Mouse (Mus musculus): ENCODE measurements around the gene Zfp330. TPM values are rescaled to one million over a fixed set of nuclear protein-coding genes. Genes with fewer than 3 reads are reported as not detected.

Zfp330 gene
- polyA plus RNA-seq, 1 experiment from 2014 or later: 18.6 TPM

GRCm38 (mm10) chr8:82759071-82759470 lies 14.9 kb downstream of the Zfp330 start:
- TF ChIP-seq CTCF (IDR thresholded peaks at IDR 0.05; ENCODE audit: low read depth) (no peak), EP300 (IDR thresholded peaks at IDR 0.05; ENCODE audit: low read depth) (no peak)
- Histone ChIP-seq H3K9me3 (ENCODE audit: low read length) (no peaks in the 10 kb centered on the region), H3K4me3 (ENCODE audit: low read depth, low read length) (no peak overlapping the region), H3K36me3 (replicated peaks; ENCODE audit: insufficient read depth, low read length) (peaks cover 13% of the 10 kb centered on the region), H3K27ac (ENCODE audit: low read depth) (no peak overlapping the region), H3K4me1 (ENCODE audit: insufficient read depth) (no peaks in the 10 kb centered on the region), H3K27me3 (ENCODE audit: insufficient read depth, low read length) (no peaks in the 10 kb centered on the region), H3K4me2 (ENCODE audit: low read depth, low read length) (no peak overlapping the region), H3K9ac (replicated peaks) (no peak overlapping the region)
- ATAC-seq: no peak
- 17% methylated on average over 2 of the region's 2 CpGs for WGBS (ENCODE audit: insufficient replicate concordance)
- DNase-seq: no peak

- WGBS (ENCODE audit: insufficient replicate concordance): 89% methylated on average over 14 of the region's 14 CpGs
- ATAC-seq: no peak
Observed at GRCm38 (mm10) chr8:82754946-82755345, 19.0 kb downstream of the Zfp330 start.

GRCm38 (mm10) chr8:82746617-82747016 lies 27.3 kb downstream of the Zfp330 start:
- TF ChIP-seq EP300 (IDR thresholded peaks at IDR 0.05; ENCODE audit: low read depth) (no peak), CTCF (IDR thresholded peaks at IDR 0.05; ENCODE audit: low read depth) (no peak)
- ATAC-seq: no peak

More at GRCm38 (mm10) chr8:82754946-82755345, 19.0 kb downstream of the Zfp330 start:
- Histone ChIP-seq H3K4me2 (ENCODE audit: low read depth, low read length) (no peak overlapping the region), H3K9ac (replicated peaks) (no peak overlapping the region), H3K27me3 (ENCODE audit: insufficient read depth, low read length) (no peaks in the 10 kb centered on the region), H3K9me3 (ENCODE audit: low read length) (no peaks in the 10 kb centered on the region), H3K4me1 (ENCODE audit: insufficient read depth) (no peaks in the 10 kb centered on the region), H3K4me3 (ENCODE audit: low read depth, low read length) (no peak overlapping the region), H3K27ac (ENCODE audit: low read depth) (no peak overlapping the region), H3K36me3 (replicated peaks; ENCODE audit: insufficient read depth, low read length) (no peaks in the 10 kb centered on the region)
- DNase-seq: no peak
- TF ChIP-seq EP300 (IDR thresholded peaks at IDR 0.05; ENCODE audit: low read depth): no peak

GRCm38 (mm10) chr8:82743905-82744904 lies 29.8 kb downstream of the Zfp330 start:
- ATAC-seq (no peak), DNase-seq (peak; percentile 71)
- Histone ChIP-seq H3K4me3 (ENCODE audit: low read depth, low read length) (no peak overlapping the region), H3K4me2 (ENCODE audit: low read depth, low read length) (no peak overlapping the region), H3K27ac (ENCODE audit: low read depth) (no peak overlapping the region), H3K4me1 (ENCODE audit: insufficient read depth) (no peaks in the 10 kb centered on the region), H3K36me3 (replicated peaks; ENCODE audit: insufficient read depth, low read length) (no peaks in the 10 kb centered on the region), H3K27me3 (ENCODE audit: insufficient read depth, low read length) (no peaks in the 10 kb centered on the region), H3K9me3 (ENCODE audit: low read length) (peaks cover 3% of the 10 kb centered on the region; the same call in 1 of the 2 replicates), H3K9ac (replicated peaks) (no peak overlapping the region)
- 44% methylated on average over 10 of the region's 10 CpGs for WGBS (ENCODE audit: insufficient replicate concordance)
- no peak for TF ChIP-seq EP300 (IDR thresholded peaks at IDR 0.05; ENCODE audit: low read depth)
- peak; percentile 90 for TF ChIP-seq CTCF (IDR thresholded peaks at IDR 0.05; ENCODE audit: low read depth)

More at GRCm38 (mm10) chr8:82746617-82747016, 27.3 kb downstream of the Zfp330 start:
- no peak for DNase-seq
- H3K4me3 ChIP-seq (ENCODE audit: low read depth, low read length): no peak overlapping the region
- no peaks in the 10 kb centered on the region for H3K36me3 ChIP-seq (replicated peaks; ENCODE audit: insufficient read depth, low read length)
- H3K9ac ChIP-seq (replicated peaks): no peak overlapping the region
- H3K4me1 ChIP-seq (ENCODE audit: insufficient read depth): no peaks in the 10 kb centered on the region
- H3K9me3 ChIP-seq (ENCODE audit: low read length): peaks cover 3% of the 10 kb centered on the region; the same call in 1 of the 2 replicates
- no peak overlapping the region for H3K27ac ChIP-seq (ENCODE audit: low read depth)
- no peaks in the 10 kb centered on the region for H3K27me3 ChIP-seq (ENCODE audit: insufficient read depth, low read length)
- H3K4me2 ChIP-seq (ENCODE audit: low read depth, low read length): no peak overlapping the region

Other genes starting within 250 kb of the Zfp330 start
- gene Rnf150, start 89.2 kb upstream of the Zfp330 start, polyA plus RNA-seq (2015; fragmentation: Nextera tagmentation; extraction: Ambion mirVana): 0.14 and 0.15 TPM in 2 replicates